Mouse (Mus musculus) hindbrain, postnatal 0 days (tissue): ENCODE measurements around the gene Ppia. TPM values are rescaled to one million over a fixed set of nuclear protein-coding genes. Genes with fewer than 3 reads are reported as not detected.

Source experiments
- ATAC-seq: fragments of 200-750 bp; cut with Nextera tagmentation; 2 replicates; pipeline ENCODE4 v1.8.0; 2017; ENCODE audit warnings: mild to moderate bottlenecking, moderate TSS enrichment, moderate library complexity
- DNase-seq: peaks from one replicate; pipeline ENCODE4 v3.0.0-alpha.2; 2015; ENCODE audit warnings: low spot score
- H3K27ac ChIP-seq: fragments of 300-500 bp; sonication (generic); 2 replicates; pipeline ENCODE4 v1.5.1; 2014; ENCODE audit warnings: mild to moderate bottlenecking
- H3K27me3 ChIP-seq: fragments of 300-500 bp; sonication (generic); 2 replicates; pipeline ENCODE4 v1.6.1; 2014; ENCODE audit warnings: low read length, mixed read lengths; ENCODE audit not compliant: insufficient read depth
- H3K36me3 ChIP-seq: fragments of 300-500 bp; sonication (generic); 2 replicates; pipeline ENCODE4 v1.6.1; 2014; ENCODE audit warnings: low read length, mixed read lengths; ENCODE audit not compliant: insufficient read depth
- H3K4me1 ChIP-seq: fragments of 300-500 bp; sonication (generic); 2 replicates; pipeline ENCODE4 v1.6.1; 2014; ENCODE audit warnings: antibody characterized with exemption, low read length, mixed read lengths; ENCODE audit not compliant: insufficient read depth
- H3K4me2 ChIP-seq: fragments of 300-500 bp; sonication (generic); 2 replicates; pipeline ENCODE4 v1.6.1; 2014; ENCODE audit warnings: low read depth, mild to moderate bottlenecking, low read length, moderate library complexity, mixed read lengths
- H3K4me3 ChIP-seq: fragments of 300-500 bp; sonication (generic); 2 replicates; pipeline ENCODE4 v1.5.1; 2014; ENCODE audit warnings: low read length
- H3K9ac ChIP-seq: fragments of 300-500 bp; sonication (generic); replicated peaks from 2 replicates; pipeline ENCODE4 v1.6.1; 2014; ENCODE audit warnings: mild to moderate bottlenecking, low read length, moderate library complexity, mixed read lengths
- H3K9me3 ChIP-seq: fragments of 300-500 bp; sonication (generic); 2 replicates; pipeline ENCODE4 v1.6.1; 2016; ENCODE audit warnings: low read length, mixed read lengths
- CTCF ChIP-seq: IDR thresholded peaks from 2 replicates; pipeline ENCODE4 v1.5.1; 2016; ENCODE audit warnings: antibody characterized with exemption, control low read depth, low read depth
- WGBS: fragments of 180-500 bp; shearing (Covaris S2); extraction: QIAGEN DNeasy Blood & Tissue Kit; methylation state at CpG from one replicate; pipeline ENCODE4 v1.1.7; 2014; 5-methylcytosine and 5-hydroxymethylcytosine counted together
- microRNA-seq, 2 experiments: library from miRNA; unstranded; fragments of <30 nt; microRNA quantifications; one replicate each; pipeline ENCODE4; 2016
- polyA plus RNA-seq: library from polyadenylated mRNA; unstranded; fragments of >200 nt; fragmentation: Nextera tagmentation; extraction: Ambion mirVana; gene quantifications from 2 replicates; pipeline ENCODE4 v1.2.1, GENCODE M21; 2015
- total RNA-seq: library from RNA; depleted of rRNA; stranded (reverse); fragments of >200 nt; gene quantifications from 2 replicates; pipeline ENCODE4 v1.2.3, GENCODE M21; 2014; rRNA removed

Gene Ppia
- total and polyA plus RNA-seq, 2 experiments from 2014 or later, result 2,267 to 5,475 TPM

DNA sequence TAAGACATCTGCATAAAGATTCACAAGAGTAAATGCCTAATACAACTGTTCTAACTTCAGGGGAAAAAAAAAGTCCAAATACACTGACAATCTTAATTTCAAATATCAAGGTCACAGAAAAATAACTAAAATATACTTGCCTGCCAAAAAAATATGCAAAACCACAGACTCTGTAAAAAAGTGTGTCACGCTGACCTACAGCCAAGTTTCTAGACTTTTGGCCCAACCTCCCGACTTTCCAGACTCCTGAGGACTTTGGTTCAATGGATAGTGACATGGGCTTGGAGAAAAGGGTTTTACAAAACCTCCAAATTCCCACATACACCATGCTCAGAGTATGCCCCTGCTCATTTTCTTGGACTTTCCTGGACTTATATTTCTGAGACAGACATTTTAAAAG, 53.3 kb downstream of the Ppia start:
- no peaks in the 10 kb centered on the region for H3K27me3 ChIP-seq
- DNase-seq (no peak), ATAC-seq (no peak)
- H3K27ac ChIP-seq, result no peak overlapping the region
- peak overlapping the region; percentile 5; the same call in 1 of the 2 replicates for H3K4me2 ChIP-seq
- H3K9ac ChIP-seq, result no peak overlapping the region
- peaks cover 3% of the 10 kb centered on the region for H3K36me3 ChIP-seq
- H3K9me3 ChIP-seq, result no peaks in the 10 kb centered on the region
- peaks cover 19% of the 10 kb centered on the region for H3K4me1 ChIP-seq
- WGBS, result 50% methylated on average over 2 of the region's 2 CpGs
- TF ChIP-seq CTCF, result no peak
- no peak overlapping the region for H3K4me3 ChIP-seq

Small RNA genes lying within 50 kb of the gene (microRNA-seq; reads per million reads assigned to microRNA genes)
- 1.2 to 2.1 reads per million in 2 experiments for gene Mir7651

Other genes with a start within 250 kb of the Ppia start
- 0.18 TPM in 1 of 2 replicates, not detected in the other for gene A730071L15Rik, start 215.4 kb upstream of the Ppia start, total RNA-seq
- 0.54 and 0.58 TPM in 2 replicates for gene A730071L15Rik, start 215.4 kb upstream of the Ppia start, polyA plus RNA-seq
- gene Nudcd3, start 215.0 kb upstream of the Ppia start, total RNA-seq, result 57.3 and 66.7 TPM in 2 replicates
- 63.0 and 63.6 TPM in 2 replicates for gene Nudcd3, start 215.0 kb upstream of the Ppia start, polyA plus RNA-seq
- 0.05 and 0.07 TPM in 2 replicates for gene Npc1l1, start 185.3 kb upstream of the Ppia start, total RNA-seq
- gene Npc1l1, start 185.3 kb upstream of the Ppia start, polyA plus RNA-seq, result 0.04 and 0.08 TPM in 2 replicates
- gene Ddx56, start 147.7 kb upstream of the Ppia start, total RNA-seq, result 76.7 and 79.4 TPM in 2 replicates
- gene Ddx56, start 147.7 kb upstream of the Ppia start, polyA plus RNA-seq, result 65.6 and 69.0 TPM in 2 replicates
- gene Tmed4, start 140.6 kb upstream of the Ppia start, total RNA-seq, result 82.0 and 95.4 TPM in 2 replicates
- gene Tmed4, start 140.6 kb upstream of the Ppia start, polyA plus RNA-seq, result 103 and 114 TPM in 2 replicates
- 139 TPM in 2 replicates for gene Ogdh, start 123.8 kb upstream of the Ppia start, total RNA-seq
- gene Ogdh, start 123.8 kb upstream of the Ppia start, polyA plus RNA-seq, result 139 and 151 TPM in 2 replicates
- gene Zmiz2, start 26.4 kb upstream of the Ppia start, total RNA-seq, result 136 and 149 TPM in 2 replicates
- 27.0 and 29.0 TPM in 2 replicates for gene Zmiz2, start 26.4 kb upstream of the Ppia start, polyA plus RNA-seq
- 75.5 and 95.0 TPM in 2 replicates for gene H2afv, start 29.0 kb downstream of the Ppia start, total RNA-seq
- 251 and 254 TPM in 2 replicates for gene H2afv, start 29.0 kb downstream of the Ppia start, polyA plus RNA-seq
- 35.9 and 36.9 TPM in 2 replicates for gene Purb, start 60.5 kb downstream of the Ppia start, total RNA-seq
- 17.1 and 17.9 TPM in 2 replicates for gene Purb, start 60.5 kb downstream of the Ppia start, polyA plus RNA-seq
- 0.68 and 1.0 TPM in 2 replicates for gene Myo1g, start 105.5 kb downstream of the Ppia start, total RNA-seq
- gene Myo1g, start 105.5 kb downstream of the Ppia start, polyA plus RNA-seq, result 0.39 and 0.50 TPM in 2 replicates
- gene Ccm2, start 131.4 kb downstream of the Ppia start, total RNA-seq, result 62.8 and 77.5 TPM in 2 replicates
- 74.1 and 80.2 TPM in 2 replicates for gene Ccm2, start 131.4 kb downstream of the Ppia start, polyA plus RNA-seq
- gene Nacad, start 190.6 kb downstream of the Ppia start, total RNA-seq, result 84.0 and 84.9 TPM in 2 replicates
- gene Nacad, start 190.6 kb downstream of the Ppia start, polyA plus RNA-seq, result 54.7 and 56.7 TPM in 2 replicates
- 44.0 and 53.5 TPM in 2 replicates for gene Tbrg4, start 210.6 kb downstream of the Ppia start, total RNA-seq
- 31.3 and 34.7 TPM in 2 replicates for gene Tbrg4, start 210.6 kb downstream of the Ppia start, polyA plus RNA-seq
- not detected in 2 replicates for gene Wap, start 223.2 kb downstream of the Ppia start, total RNA-seq
- not detected in 2 replicates for gene Wap, start 223.2 kb downstream of the Ppia start, polyA plus RNA-seq
- 27.7 and 29.3 TPM in 2 replicates for gene Ramp3, start 243.1 kb downstream of the Ppia start, total RNA-seq
- gene Ramp3, start 243.1 kb downstream of the Ppia start, polyA plus RNA-seq, result 23.9 and 24.2 TPM in 2 replicates